Mouse (Mus musculus) liver, adult (tissue): ENCODE measurements around the gene Nfil3.
A peak's percentile ranks its signal among the peaks of the same experiment; 100 is the strongest.

Experiments
- GATA4 ChIP-seq: IDR thresholded peaks from 2 replicates; pipeline ENCODE4 v1.6.1; 2014; ENCODE audit warnings: mild to moderate bottlenecking, low read length; ENCODE audit not compliant: insufficient replicate concordance

Gene Nfil3

GRCm38 (mm10) chr13:52974676-52975075, 6.2 kb downstream of the Nfil3 start:
- TF ChIP-seq GATA4 = peak; percentile 27; the same call in 1 of the 2 replicates

- no peak for TF ChIP-seq GATA4
Measured at GRCm38 (mm10) chr13:52973427-52973826, 7.4 kb downstream of the Nfil3 start.

DNA sequence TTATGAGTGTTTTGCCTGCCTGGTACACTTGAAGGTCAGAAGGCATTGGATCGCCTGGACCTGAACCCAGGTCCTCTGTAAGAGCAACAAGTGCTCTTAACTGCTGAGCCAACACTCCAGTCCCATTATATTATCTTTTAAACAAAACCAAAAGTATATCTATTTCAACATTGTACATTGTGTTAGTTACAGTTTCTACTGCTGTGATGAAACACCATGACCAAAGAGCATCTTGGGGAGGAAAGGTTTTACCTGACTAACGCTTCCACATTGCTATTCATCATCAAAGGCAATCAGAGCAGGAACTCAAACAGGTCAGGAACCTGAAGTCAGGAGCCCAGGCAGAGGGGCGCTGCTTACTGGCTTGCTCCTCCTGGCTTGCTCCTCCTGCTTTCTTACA, 8.2 kb downstream of the Nfil3 start:
- TF ChIP-seq GATA4 = no peak

GRCm38 (mm10) chr13:52970876-52971275, 10.0 kb downstream of the Nfil3 start:
- no peak for TF ChIP-seq GATA4

DNA sequence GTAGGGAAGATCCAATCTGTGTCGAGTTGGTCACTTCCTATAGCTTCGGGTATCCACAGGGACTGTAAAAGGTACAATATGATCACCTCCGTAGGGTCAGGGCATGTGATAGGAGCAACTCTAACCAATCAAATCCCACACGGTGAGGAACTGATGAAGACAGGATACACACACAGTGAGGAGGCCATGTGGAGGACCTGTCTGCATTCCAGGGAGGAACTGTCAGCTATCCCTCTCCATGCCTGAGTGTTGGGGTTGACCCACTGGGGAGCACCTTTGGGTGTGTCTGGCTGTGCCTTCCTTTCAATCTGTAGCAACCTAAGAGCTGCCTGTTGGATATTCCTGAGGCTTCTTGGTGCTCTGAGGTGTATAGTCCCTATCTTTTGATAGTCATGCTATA, 18.0 kb downstream of the Nfil3 start:
- no peak for TF ChIP-seq GATA4

DNA sequence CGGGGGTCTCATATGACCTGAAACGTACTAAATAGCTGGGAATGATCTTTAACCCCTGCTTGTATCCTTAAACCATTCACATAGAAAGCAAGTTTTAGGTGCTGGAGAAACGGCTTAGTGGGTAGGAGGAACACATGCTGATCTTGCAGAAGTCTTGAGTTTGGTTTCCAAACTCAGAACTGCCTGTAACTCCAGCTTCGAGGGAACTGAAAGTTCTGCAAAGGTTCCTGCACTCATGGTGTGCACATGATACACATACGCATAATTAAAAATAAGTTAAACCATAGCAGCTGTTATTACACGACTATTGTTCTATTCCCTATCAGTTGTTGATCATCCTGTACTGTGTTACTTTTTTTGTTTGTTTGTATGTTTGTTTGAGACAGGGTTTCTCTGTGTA, 18.5 kb downstream of the Nfil3 start:
- no peak for TF ChIP-seq GATA4

DNA sequence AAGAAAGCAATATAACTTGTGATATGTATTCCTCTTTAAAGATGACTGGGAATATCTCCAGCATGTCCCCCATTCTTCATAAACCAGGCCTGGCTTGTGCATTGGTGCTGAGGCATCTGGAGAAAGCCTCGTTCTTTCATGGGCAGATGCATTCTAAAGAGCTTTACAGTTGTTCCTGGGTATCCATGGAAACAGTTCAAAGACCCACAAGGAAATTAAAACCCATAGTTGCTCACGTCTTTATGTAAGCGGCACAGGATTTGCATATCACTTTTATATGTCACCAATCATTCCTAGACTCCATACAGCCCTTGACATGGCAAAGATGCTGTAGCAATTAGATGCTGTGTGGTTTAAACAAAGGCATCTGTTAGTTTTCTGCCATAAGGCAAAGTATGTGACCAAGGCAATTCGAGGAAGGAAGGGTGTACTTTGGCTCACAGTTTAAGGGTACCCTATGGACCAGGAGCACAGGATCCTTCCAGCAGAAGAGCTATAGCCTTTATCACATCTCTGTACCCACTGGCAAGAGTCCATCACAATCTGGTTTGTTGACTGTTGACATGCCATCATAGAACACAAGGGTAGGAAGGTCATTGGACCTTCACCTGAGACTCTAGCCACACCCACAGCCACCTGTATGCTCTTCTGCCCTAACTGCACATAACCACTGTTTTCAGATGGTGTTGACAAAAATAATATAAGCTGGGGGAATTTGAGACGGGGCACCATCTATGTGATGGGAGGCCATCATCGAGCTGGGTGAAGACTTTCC, 26.9 kb downstream of the Nfil3 start:
- no peak for TF ChIP-seq GATA4

DNA sequence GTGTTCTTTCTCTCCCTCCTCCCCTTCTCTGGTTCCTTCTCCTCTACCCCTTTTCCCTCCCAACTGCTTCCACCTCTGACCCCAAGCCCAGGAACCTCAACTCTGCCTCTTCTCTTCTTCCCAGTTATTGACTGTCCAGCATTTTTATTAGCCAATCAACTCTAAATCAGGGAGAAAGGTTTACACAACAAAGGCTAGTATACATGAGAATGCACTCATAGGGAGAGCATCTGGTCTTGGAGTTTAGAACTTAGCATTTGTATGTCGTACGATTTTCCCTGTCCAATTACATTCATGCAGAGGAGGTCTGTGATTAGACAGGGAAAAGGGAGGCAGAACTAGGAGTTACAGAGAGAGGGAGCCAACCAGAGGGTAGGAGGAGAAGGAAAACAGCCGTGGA, 31.7 kb downstream of the Nfil3 start:
- no peak for TF ChIP-seq GATA4

DNA sequence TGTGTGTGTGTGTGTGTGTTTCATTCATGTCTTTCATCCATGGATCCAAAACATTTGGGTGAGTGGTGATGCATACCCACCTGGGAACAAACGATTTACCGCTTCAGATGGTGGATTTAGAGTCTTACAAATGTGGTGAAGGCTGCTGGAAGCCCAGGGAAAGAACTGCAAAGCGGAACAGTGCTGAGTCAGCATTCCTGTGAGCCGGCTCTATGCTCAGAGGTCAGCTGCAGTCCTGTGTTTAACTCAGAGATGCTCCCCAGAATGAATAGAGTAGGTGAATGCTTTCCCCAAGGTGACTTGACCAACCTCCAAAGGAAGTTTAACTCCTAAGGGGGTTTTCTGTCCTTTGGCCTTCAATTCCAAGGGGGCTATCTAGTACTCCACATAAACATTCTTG, 33.3 kb downstream of the Nfil3 start:
- TF ChIP-seq GATA4 = no peak

DNA sequence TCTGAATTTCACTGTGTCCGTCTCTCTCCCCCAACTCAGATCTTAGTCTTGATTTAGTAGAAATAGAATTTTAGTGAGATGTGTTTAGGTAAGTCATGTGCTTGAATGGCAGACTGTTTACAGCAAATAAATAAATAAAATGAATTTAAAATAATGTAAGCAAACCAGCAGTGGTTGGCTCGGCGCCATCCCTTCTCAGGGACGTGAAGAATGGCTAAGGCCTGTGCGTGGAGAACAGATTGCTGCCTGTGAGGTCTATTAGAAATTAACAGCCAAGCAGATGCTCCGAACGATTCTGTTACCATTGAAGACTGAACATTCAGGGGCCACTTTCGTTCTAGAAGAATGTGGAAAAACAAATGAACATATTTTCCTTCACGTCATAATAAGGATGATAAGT, 35.1 kb downstream of the Nfil3 start:
- no peak for TF ChIP-seq GATA4

GRCm38 (mm10) chr13:52944116-52944515, 36.8 kb downstream of the Nfil3 start:
- TF ChIP-seq GATA4 = no peak

DNA sequence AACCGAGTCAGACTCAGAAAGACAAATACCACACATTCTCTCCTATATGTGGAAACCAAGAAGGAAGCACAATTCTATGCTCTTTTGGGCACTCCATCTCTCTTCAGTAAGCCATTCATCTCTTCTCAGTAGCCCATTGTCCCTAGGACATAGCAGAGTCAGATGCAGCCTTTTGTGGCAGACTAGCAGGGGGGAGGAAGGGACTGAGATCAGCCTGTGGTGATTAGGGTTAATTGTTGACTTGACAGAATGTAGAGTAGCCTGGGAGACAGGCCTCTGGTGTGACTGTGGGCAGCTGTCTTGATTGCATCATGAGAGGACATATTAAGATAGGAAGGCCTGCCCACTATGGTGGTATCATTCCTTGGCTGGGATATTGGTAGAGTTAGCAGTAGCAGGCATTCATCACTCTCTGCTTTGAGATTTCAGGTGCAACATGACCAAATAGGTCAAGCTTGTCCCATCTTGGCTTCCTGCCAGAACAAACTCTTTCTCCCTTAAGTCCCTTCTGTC, 37.9 kb downstream of the Nfil3 start:
- TF ChIP-seq GATA4 = no peak

- TF ChIP-seq GATA4 = peak; percentile 23; the same call in 1 of the 2 replicates
Measured at GRCm38 (mm10) chr13:52940956-52941355, 39.9 kb downstream of the Nfil3 start.

DNA sequence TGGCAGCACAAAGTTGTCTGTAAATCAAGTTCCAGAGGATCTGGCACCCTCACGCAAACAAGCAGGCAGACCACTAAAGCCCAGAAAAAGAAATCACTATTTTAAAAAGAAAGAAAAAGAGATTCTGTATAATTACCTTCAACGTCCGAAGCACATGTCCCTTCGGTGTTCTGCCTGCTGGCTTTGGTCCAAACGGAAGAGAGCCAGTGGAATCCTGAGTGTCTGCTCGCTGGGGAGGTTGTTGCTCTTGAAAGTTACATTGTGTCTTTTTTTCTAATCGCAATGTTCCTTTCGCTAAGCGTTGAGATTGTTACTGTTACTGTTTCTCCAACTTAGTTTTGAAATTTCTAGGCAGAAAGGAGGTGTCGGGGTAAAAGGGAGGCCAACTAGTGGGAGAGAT, 50.3 kb downstream of the Nfil3 start:
- TF ChIP-seq GATA4 = no peak

- TF ChIP-seq GATA4 = no peak
Measured at GRCm38 (mm10) chr13:52929209-52930171, 51.4 kb downstream of the Nfil3 start, which contains the start of gene Auh. Auh (minus strand) TSS chr13:52929681.

DNA sequence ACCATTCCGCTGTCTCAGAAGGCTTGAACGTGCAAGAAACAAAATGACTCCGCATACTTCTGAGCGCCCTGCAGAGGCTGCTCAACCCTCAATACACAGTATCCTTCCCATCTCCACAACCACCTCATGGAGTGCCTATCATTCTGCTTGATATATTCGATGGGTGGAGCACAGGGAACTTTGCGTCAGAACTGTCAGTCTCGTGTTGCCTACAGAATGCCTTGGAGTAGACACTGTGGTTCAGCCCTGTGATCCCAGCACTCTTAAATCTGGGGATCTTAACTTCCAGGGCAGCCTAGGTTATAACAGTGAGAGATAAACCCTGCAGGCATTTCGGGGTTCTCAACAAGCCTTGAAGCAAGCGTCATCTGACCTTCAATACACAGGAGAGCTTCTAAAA, 52.5 kb downstream of the Nfil3 start:
- no peak for TF ChIP-seq GATA4

DNA sequence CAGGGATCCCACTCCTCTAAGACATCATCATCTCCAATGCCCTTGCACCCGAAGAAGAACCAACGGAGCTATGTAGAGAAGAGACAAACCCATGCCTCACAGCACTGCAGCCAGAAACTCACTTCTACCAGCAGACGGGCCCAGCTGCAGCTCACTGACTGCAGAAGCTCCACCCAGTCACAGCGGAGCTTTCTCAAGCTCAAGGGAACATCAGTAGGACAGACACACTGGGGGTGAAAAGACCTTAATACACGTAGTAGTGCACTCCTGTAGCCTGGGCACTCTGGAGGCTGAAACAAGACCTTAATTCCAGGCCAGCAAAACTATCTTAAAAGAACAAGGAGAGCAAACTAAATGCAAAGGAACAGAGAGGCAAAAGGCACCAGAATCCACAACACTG, 56.4 kb downstream of the Nfil3 start:
- no peak for TF ChIP-seq GATA4
